Mouse (Mus musculus) hindbrain, embryonic 13.5 days (tissue): ENCODE measurements around the gene Ces2b. TPM values are rescaled to one million over a fixed set of nuclear protein-coding genes. Genes with fewer than 3 reads are reported as not detected.

Experiments
- ATAC-seq: fragments of 200-750 bp; cut with Nextera tagmentation; 2 replicates; pipeline ENCODE4 v1.8.0; 2017; ENCODE audit warnings: moderate TSS enrichment; ENCODE audit not compliant: low FRiP score
- H3K27ac ChIP-seq: fragments of 300-500 bp; sonication (generic); 2 replicates; pipeline ENCODE4 v1.5.1; 2015; ENCODE audit warnings: inconsistent platforms, mild to moderate bottlenecking, moderate library complexity
- H3K27me3 ChIP-seq: fragments of 300-500 bp; sonication (generic); 2 replicates; pipeline ENCODE4 v1.6.1; 2015; ENCODE audit warnings: mild to moderate bottlenecking, inconsistent platforms
- H3K36me3 ChIP-seq: fragments of 300-500 bp; sonication (generic); 2 replicates; pipeline ENCODE4 v1.6.1; 2015; ENCODE audit warnings: mild to moderate bottlenecking, inconsistent platforms
- H3K4me1 ChIP-seq: fragments of 300-500 bp; sonication (generic); replicated peaks from 2 replicates; pipeline ENCODE4 v1.6.1; 2015; ENCODE audit warnings: inconsistent platforms
- H3K4me2 ChIP-seq: fragments of 300-500 bp; sonication (generic); 2 replicates; pipeline ENCODE4 v1.6.1; 2015; ENCODE audit warnings: inconsistent platforms, mild to moderate bottlenecking, moderate library complexity
- H3K4me3 ChIP-seq: fragments of 300-500 bp; sonication (generic); 2 replicates; pipeline ENCODE4 v1.5.1; 2015; ENCODE audit warnings: mild to moderate bottlenecking, inconsistent platforms
- H3K9ac ChIP-seq: fragments of 300-500 bp; sonication (generic); 2 replicates; pipeline ENCODE4 v1.6.1; 2015; ENCODE audit warnings: mild to moderate bottlenecking, inconsistent platforms
- H3K9me3 ChIP-seq: fragments of 300-500 bp; sonication (generic); 2 replicates; pipeline ENCODE4 v1.6.1; 2016; ENCODE audit warnings: inconsistent platforms
- WGBS: fragments of 180-500 bp; shearing (Covaris S2); methylation state at CpG from one replicate; pipeline ENCODE4 v1.1.7; 2015; 5-methylcytosine and 5-hydroxymethylcytosine counted together
- polyA plus RNA-seq: library from polyadenylated mRNA; unstranded; fragments of >200 nt; fragmentation: Nextera tagmentation; extraction: Ambion mirVana; gene quantifications from 2 replicates; pipeline ENCODE4 v1.2.1, GENCODE M21; 2015

Gene Ces2b
- polyA plus RNA-seq: 0.30 and 0.38 TPM in 2 replicates

GRCm38 (mm10) chr8:104831440-104831839 is at the start of gene Ces2b:
TSS of gene Ces2b (plus strand) at chr8:104831572.
- H3K27me3 ChIP-seq: no peaks in the 10 kb centered on the region
- H3K9ac ChIP-seq: no peak within 1 kb of the TSS
- no peak for ATAC-seq
- no peak within 1 kb of the TSS for H3K27ac ChIP-seq
- no peak within 1 kb of the TSS for H3K4me2 ChIP-seq
- WGBS: 78% methylated on average over 5 of the region's 5 CpGs
- no peak within 1 kb of the TSS for H3K4me3 ChIP-seq
- H3K9me3 ChIP-seq: no peaks in the 10 kb centered on the region
- no peaks in the 10 kb centered on the region for H3K4me1 ChIP-seq
- H3K36me3 ChIP-seq: no peaks in the 10 kb centered on the region

- Histone ChIP-seq H3K4me1 (no peaks in the 10 kb centered on the region), H3K9me3 (no peaks in the 10 kb centered on the region), H3K4me3 (no peak overlapping the region), H3K4me2 (no peak overlapping the region), H3K9ac (no peak overlapping the region), H3K27ac (no peak overlapping the region), H3K36me3 (no peaks in the 10 kb centered on the region), H3K27me3 (no peaks in the 10 kb centered on the region)
- ATAC-seq: no peak
- WGBS: 57% methylated on average over 1 of the region's 1 CpGs
Observed at GRCm38 (mm10) chr8:104787049-104787448, 44.3 kb upstream of the Ces2b start.

- Histone ChIP-seq H3K4me1 (no peaks in the 10 kb centered on the region), H3K9me3 (no peaks in the 10 kb centered on the region), H3K4me3 (no peak overlapping the region), H3K4me2 (no peak overlapping the region), H3K9ac (no peak overlapping the region), H3K27ac (no peak overlapping the region), H3K27me3 (no peaks in the 10 kb centered on the region), H3K36me3 (no peaks in the 10 kb centered on the region)
- 85% methylated on average over 2 of the region's 2 CpGs for WGBS
- no peak for ATAC-seq
Observed at GRCm38 (mm10) chr8:104788929-104789328, 42.4 kb upstream of the Ces2b start.

GRCm38 (mm10) chr8:104789886-104790680 is 41.3 kb upstream of the Ces2b start:
- 74% methylated on average over 3 of the region's 3 CpGs for WGBS
- Histone ChIP-seq H3K9ac (no peak overlapping the region), H3K4me1 (no peaks in the 10 kb centered on the region), H3K27ac (no peak overlapping the region), H3K4me2 (no peak overlapping the region), H3K4me3 (no peak overlapping the region), H3K9me3 (no peaks in the 10 kb centered on the region), H3K27me3 (no peaks in the 10 kb centered on the region), H3K36me3 (no peaks in the 10 kb centered on the region)
- ATAC-seq: no peak

- Histone ChIP-seq H3K4me3 (no peak overlapping the region), H3K36me3 (no peaks in the 10 kb centered on the region), H3K9me3 (no peaks in the 10 kb centered on the region), H3K4me1 (no peaks in the 10 kb centered on the region), H3K4me2 (no peak overlapping the region), H3K9ac (no peak overlapping the region), H3K27ac (no peak overlapping the region), H3K27me3 (no peaks in the 10 kb centered on the region)
- WGBS: 94% methylated on average over 1 of the region's 1 CpGs
- ATAC-seq: no peak
Observed at GRCm38 (mm10) chr8:104799385-104799784, 32.0 kb upstream of the Ces2b start.

- WGBS: 26% methylated on average over 2 of the region's 2 CpGs
- no peak for ATAC-seq
Observed at GRCm38 (mm10) chr8:104806127-104806526, 25.2 kb upstream of the Ces2b start.

GRCm38 (mm10) chr8:104808542-104809413 is 22.6 kb upstream of the Ces2b start:
- 92% methylated on average over 7 of the region's 7 CpGs for WGBS
- Histone ChIP-seq H3K4me3 (no peak overlapping the region), H3K9ac (no peak overlapping the region), H3K9me3 (no peaks in the 10 kb centered on the region), H3K36me3 (no peaks in the 10 kb centered on the region), H3K4me1 (no peaks in the 10 kb centered on the region), H3K27ac (no peak overlapping the region), H3K27me3 (no peaks in the 10 kb centered on the region), H3K4me2 (no peak overlapping the region)
- no peak for ATAC-seq

More at GRCm38 (mm10) chr8:104806127-104806526, 25.2 kb upstream of the Ces2b start:
- no peaks in the 10 kb centered on the region for H3K36me3 ChIP-seq
- H3K27ac ChIP-seq: no peak overlapping the region
- no peak overlapping the region for H3K4me3 ChIP-seq
- H3K4me2 ChIP-seq: no peak overlapping the region
- H3K27me3 ChIP-seq: no peaks in the 10 kb centered on the region
- no peaks in the 10 kb centered on the region for H3K9me3 ChIP-seq
- no peak overlapping the region for H3K9ac ChIP-seq
- H3K4me1 ChIP-seq: no peaks in the 10 kb centered on the region

GRCm38 (mm10) chr8:104809436-104809835 is 21.9 kb upstream of the Ces2b start:
- no peaks in the 10 kb centered on the region for H3K27me3 ChIP-seq
- H3K4me1 ChIP-seq: no peaks in the 10 kb centered on the region
- 97% methylated on average over 3 of the region's 3 CpGs for WGBS
- no peak overlapping the region for H3K4me2 ChIP-seq
- no peak overlapping the region for H3K27ac ChIP-seq
- no peak for ATAC-seq
- H3K4me3 ChIP-seq: no peak overlapping the region
- no peak overlapping the region for H3K9ac ChIP-seq
- H3K36me3 ChIP-seq: no peaks in the 10 kb centered on the region
- H3K9me3 ChIP-seq: no peaks in the 10 kb centered on the region

- no peak overlapping the region for H3K9ac ChIP-seq
- H3K36me3 ChIP-seq: no peaks in the 10 kb centered on the region
- H3K4me1 ChIP-seq: no peaks in the 10 kb centered on the region
- no peaks in the 10 kb centered on the region for H3K9me3 ChIP-seq
- no peak overlapping the region for H3K4me3 ChIP-seq
- no peak for ATAC-seq
- no peak overlapping the region for H3K27ac ChIP-seq
- H3K4me2 ChIP-seq: no peak overlapping the region
- 81% methylated on average over 1 of the region's 1 CpGs for WGBS
- H3K27me3 ChIP-seq: no peaks in the 10 kb centered on the region
Observed at GRCm38 (mm10) chr8:104826912-104827311, 4.5 kb upstream of the Ces2b start.

- no peaks in the 10 kb centered on the region for H3K9me3 ChIP-seq
- 73% methylated on average over 3 of the region's 3 CpGs for WGBS
- H3K27ac ChIP-seq: no peak overlapping the region
Observed at GRCm38 (mm10) chr8:104828221-104828620, 3.2 kb upstream of the Ces2b start.

GRCm38 (mm10) chr8:104841360-104842078 is 10.1 kb downstream of the Ces2b start:
- no peak for ATAC-seq
- no peaks in the 10 kb centered on the region for H3K36me3 ChIP-seq
- H3K4me2 ChIP-seq: no peak overlapping the region
- WGBS: 92% methylated on average over 3 of the region's 3 CpGs
- H3K9ac ChIP-seq: no peak overlapping the region
- H3K9me3 ChIP-seq: no peaks in the 10 kb centered on the region
- H3K4me3 ChIP-seq: no peak overlapping the region
- no peaks in the 10 kb centered on the region for H3K27me3 ChIP-seq
- H3K27ac ChIP-seq: no peak overlapping the region
- no peaks in the 10 kb centered on the region for H3K4me1 ChIP-seq

More at GRCm38 (mm10) chr8:104828221-104828620, 3.2 kb upstream of the Ces2b start:
- Histone ChIP-seq H3K36me3 (no peaks in the 10 kb centered on the region), H3K9ac (no peak overlapping the region), H3K4me3 (no peak overlapping the region), H3K27me3 (no peaks in the 10 kb centered on the region), H3K4me1 (no peaks in the 10 kb centered on the region), H3K4me2 (no peak overlapping the region)
- no peak for ATAC-seq

GRCm38 (mm10) chr8:104846831-104847230 is 15.5 kb downstream of the Ces2b start, which contains the start of gene Ces2c:
TSS of gene Ces2c (plus strand) at chr8:104847068.
- no peaks in the 10 kb centered on the region for H3K9me3 ChIP-seq
- WGBS: 79% methylated on average over 3 of the region's 3 CpGs
- no peaks in the 10 kb centered on the region for H3K36me3 ChIP-seq
- H3K4me3 ChIP-seq: no peak within 1 kb of the TSS
- no peak for ATAC-seq
- H3K9ac ChIP-seq: no peak within 1 kb of the TSS
- no peak within 1 kb of the TSS for H3K27ac ChIP-seq
- no peaks in the 10 kb centered on the region for H3K27me3 ChIP-seq
- no peak within 1 kb of the TSS for H3K4me2 ChIP-seq
- no peaks in the 10 kb centered on the region for H3K4me1 ChIP-seq
